Mouse (Mus musculus) cortical plate, adult 2 months (tissue): ENCODE measurements at regions not wholly inside any gene's neighbourhood (a gene's known extent, or its start where the extent isn't known, plus 50 kb on each side); places are given as distances from the start of the nearest gene placed in this dataset.

Experiments
- CTCF ChIP-seq: fragments of 200-500 bp; IDR thresholded peaks from 2 replicates; pipeline ENCODE4 v1.5.1; 2011; ENCODE audit warnings: mild to moderate bottlenecking, control low read depth, low read length; ENCODE audit not compliant: insufficient read depth; ENCODE audit errors: extremely low read depth
- POLR2A ChIP-seq: fragments of 200-500 bp; IDR thresholded peaks from 2 replicates; pipeline ENCODE4 v1.6.1; 2011; ENCODE audit warnings: mild to moderate bottlenecking, low read length, control low read depth; ENCODE audit not compliant: insufficient read depth; ENCODE audit errors: extremely low read depth

- TF ChIP-seq POLR2A (no peak), CTCF (no peak)
Measured at GRCm38 (mm10) chr7:137939116-137939515, 458.4 kb downstream of the Tcerg1l start.
